ENCODE assay signal across 14 mouse cellular contexts in the genomic region with DNA sequence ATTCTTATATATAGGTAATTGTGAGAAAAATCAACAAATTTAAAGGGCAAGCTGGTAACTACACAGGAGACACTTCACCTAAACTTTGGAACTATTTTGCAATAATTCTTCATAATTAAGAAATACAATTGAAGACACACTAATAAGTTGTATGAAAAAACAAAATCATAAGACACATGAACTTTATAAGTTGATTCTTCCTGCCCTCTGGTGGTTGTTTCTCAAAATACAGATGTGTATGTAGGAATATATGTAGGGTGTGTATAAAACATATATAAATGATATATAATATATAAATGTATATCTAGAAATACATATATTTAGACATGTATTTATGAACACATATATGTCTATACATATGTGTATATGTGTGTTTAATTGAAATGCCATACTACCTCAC. TPM values are rescaled to one million over a fixed set of nuclear protein-coding genes. Genes with fewer than 3 reads are reported as not detected.
A peak's percentile ranks its signal among the peaks of the same experiment; 100 is the strongest.
DNase-seq lines count a peak whose midpoint lies in the region; ATAC-seq and TF ChIP-seq lines count a peak whose summit lies in the region.
"Had no signal": no experiment of that assay in that cellular context is flagged by ENCODE, and none has a peak within 500 bp of the region (broad histone marks: within the 10 kb centered on the region; RNA-seq: fewer than 3 reads in every experiment).

No protein-coding gene starts in this region.

- DNase-seq in forebrain, postnatal 0 days = peak; percentile 52
- peak; percentile 46 for DNase-seq in liver, adult 2 months (ENCODE audit: extremely low read depth, low read depth, low spot score)
- no peak for DNase-seq in liver, embryonic 11.5 days (ENCODE audit: low spot score)
- peak; percentile 30 for DNase-seq in Muller cell, postnatal 12 days (ENCODE audit: inconsistent ontology term)
- DNase-seq in mesoderm, embryonic 11.5 days (ENCODE audit: low read depth, low spot score) = peak; percentile 15
- DNase-seq in heart, adult 11 months = no peak
- DNase-seq: cerebellum, adult 11-12 months had no signal

- no peaks in the 10 kb centered on the region for H3K36me3 ChIP-seq in forebrain, postnatal 0 days (ENCODE audit: insufficient read depth)
- H3K36me3 ChIP-seq in forebrain, embryonic 12.5 days (replicated peaks) = no peaks in the 10 kb centered on the region
- H3K36me3 ChIP-seq in liver, adult 2 months (ENCODE audit: control insufficient read depth, insufficient read depth, low read length) = no peaks in the 10 kb centered on the region
- H3K36me3 ChIP-seq in liver, embryonic 11.5 days (ENCODE audit: control insufficient read depth, insufficient read depth, low read length) = no peaks in the 10 kb centered on the region
- H3K36me3 ChIP-seq: limb, embryonic 13.5 days had no signal

- ATAC-seq in forebrain, postnatal 0 days = no peak
- ATAC-seq in forebrain, embryonic 12.5 days (ENCODE audit: low FRiP score) = no peak
- no peak for ATAC-seq in liver, embryonic 11.5 days (replicated peaks; ENCODE audit: low FRiP score)
- no peak for ATAC-seq in erythroid progenitor cell, adult 5-6 weeks (replicated peaks; ENCODE audit: low FRiP score, poor library complexity, severe bottlenecking)

- no peaks in the 10 kb centered on the region for H3K9me3 ChIP-seq in forebrain, postnatal 0 days (ENCODE audit: low read length)
- no peaks in the 10 kb centered on the region for H3K9me3 ChIP-seq in forebrain, embryonic 12.5 days
- H3K9me3 ChIP-seq in liver, embryonic 11.5 days (ENCODE audit: control insufficient read depth, low read length) = no peaks in the 10 kb centered on the region
- H3K9me3 ChIP-seq: G1E; limb, embryonic 13.5 days had no signal

- H3K79me2 ChIP-seq in liver, adult 2 months (ENCODE audit: control insufficient read depth, insufficient read depth, low read length) = no peaks in the 10 kb centered on the region

- no peak overlapping the region for H3K27ac ChIP-seq in forebrain, postnatal 0 days (ENCODE audit: low read depth, low read length)
- no peak overlapping the region for H3K27ac ChIP-seq in forebrain, embryonic 12.5 days
- H3K27ac ChIP-seq in liver, adult 2 months (replicated peaks; ENCODE audit: insufficient read depth, low read depth, low read length) = no peak overlapping the region
- no peak overlapping the region for H3K27ac ChIP-seq in liver, embryonic 11.5 days (ENCODE audit: low read depth, low read length)
- H3K27ac ChIP-seq: limb, embryonic 13.5 days had no signal

- no peaks in the 10 kb centered on the region for H3K27me3 ChIP-seq in forebrain, postnatal 0 days (ENCODE audit: insufficient read depth, low read length)
- no peaks in the 10 kb centered on the region for H3K27me3 ChIP-seq in forebrain, embryonic 12.5 days
- no peaks in the 10 kb centered on the region for H3K27me3 ChIP-seq in liver, adult 2 months (ENCODE audit: control insufficient read depth, insufficient read depth, low read length)
- no peaks in the 10 kb centered on the region for H3K27me3 ChIP-seq in liver, embryonic 11.5 days (replicated peaks; ENCODE audit: control insufficient read depth, insufficient read depth, low read length)
- H3K27me3 ChIP-seq: limb, embryonic 13.5 days had no signal

- H3K9ac ChIP-seq in forebrain, postnatal 0 days = no peak overlapping the region
- H3K9ac ChIP-seq in forebrain, embryonic 12.5 days = no peak overlapping the region
- no peak overlapping the region for H3K9ac ChIP-seq in liver, adult 2 months (ENCODE audit: low read depth, low read length)
- H3K9ac ChIP-seq in liver, embryonic 11.5 days (ENCODE audit: low read depth, low read length) = no peak overlapping the region
- H3K9ac ChIP-seq: limb, embryonic 13.5 days had no signal

- H3K4me3 ChIP-seq in forebrain, postnatal 0 days (ENCODE audit: low read depth, low read length) = no peak overlapping the region
- H3K4me3 ChIP-seq in forebrain, embryonic 12.5 days (replicated peaks) = no peak overlapping the region
- H3K4me3 ChIP-seq in liver, adult 2 months (ENCODE audit: insufficient read depth, low read depth, low read length) = no peak overlapping the region
- H3K4me3 ChIP-seq in liver, embryonic 11.5 days (ENCODE audit: low read depth, low read length) = no peak overlapping the region
- H3K4me3 ChIP-seq: limb, embryonic 13.5 days; myocyte had no signal

- no peak overlapping the region for H3K4me2 ChIP-seq in forebrain, postnatal 0 days (ENCODE audit: low read depth)
- no peak overlapping the region for H3K4me2 ChIP-seq in forebrain, embryonic 12.5 days
- no peak overlapping the region for H3K4me2 ChIP-seq in liver, embryonic 11.5 days
- H3K4me2 ChIP-seq: limb, embryonic 13.5 days had no signal

- TF ChIP-seq POLR2A in liver, adult 2 months (IDR thresholded peaks at IDR 0.05; ENCODE audit: extremely low read depth, insufficient read depth, low read length) = no peak

- peak; percentile 38 for TF ChIP-seq CTCF in forebrain, postnatal 0 days (IDR thresholded peaks at IDR 0.05; ENCODE audit: low read depth)
- peak; percentile 52; the same call in 1 of the 2 replicates for TF ChIP-seq CTCF in liver, adult 2 months (IDR thresholded peaks at IDR 0.05; ENCODE audit: low read depth, low read length)

- no peaks in the 10 kb centered on the region for H3K4me1 ChIP-seq in forebrain, postnatal 0 days (ENCODE audit: insufficient read depth)
- no peaks in the 10 kb centered on the region for H3K4me1 ChIP-seq in forebrain, embryonic 12.5 days
- peaks cover 8% of the 10 kb centered on the region; the same call in 1 of the 2 replicates for H3K4me1 ChIP-seq in liver, adult 2 months (ENCODE audit: control insufficient read depth, insufficient read depth, low read length)
- H3K4me1 ChIP-seq in liver, embryonic 11.5 days (replicated peaks; ENCODE audit: control insufficient read depth, insufficient read depth, low read length) = no peaks in the 10 kb centered on the region
- H3K4me1 ChIP-seq: limb, embryonic 13.5 days had no signal

RNA-seq across cellular contexts. Expression of a gene that starts 1.9 kb away (rescaled TPM):
- total RNA-seq in forebrain, postnatal 0 days (2014; rRNA removed) = 10.0 and 10.2 TPM in 2 replicates
- polyA plus RNA-seq in forebrain, postnatal 0 days (2015; fragmentation: Nextera tagmentation; extraction: Ambion mirVana) = 31.8 and 34.9 TPM in 2 replicates
- 49.5 and 51.8 TPM in 2 replicates for polyA plus RNA-seq in forebrain, embryonic 12.5 days (2016; fragmentation: Nextera tagmentation; extraction: Ambion mirVana)
- 17.7 and 22.8 TPM in 2 replicates for total RNA-seq in liver, adult 2 months (2014; rRNA removed)
- polyA plus RNA-seq in liver, adult 2 months (2012; rRNA removed) = 9.1 and 11.1 TPM in 2 replicates
- polyA plus RNA-seq in liver, embryonic 11.5 days (2014; fragmentation: Nextera tagmentation; extraction: Ambion mirVana) = 30.1 and 30.7 TPM in 2 replicates
- total RNA-seq in erythroid progenitor cell, adult 5-6 weeks (2015; ENCODE audit: low replicate concordance) = 1.3 and 2.2 TPM in 2 replicates
- total RNA-seq in erythroid progenitor cell, adult 5-6 weeks (2017; ENCODE audit: low replicate concordance) = 0.61 and 0.64 TPM in 2 replicates

RNA-seq across cellular contexts. Expression of a gene that starts 37.0 kb away (rescaled TPM):
- total RNA-seq in forebrain, postnatal 0 days (2014; rRNA removed) = not detected in 2 replicates
- polyA plus RNA-seq in forebrain, postnatal 0 days (2015; fragmentation: Nextera tagmentation; extraction: Ambion mirVana) = not detected in 2 replicates
- polyA plus RNA-seq in forebrain, embryonic 12.5 days (2016; fragmentation: Nextera tagmentation; extraction: Ambion mirVana) = not detected in 2 replicates
- 0.74 TPM in 1 of 2 replicates, not detected in the other for total RNA-seq in liver, adult 2 months (2014; rRNA removed)
- not detected in 2 replicates for polyA plus RNA-seq in liver, adult 2 months (2012; rRNA removed)
- polyA plus RNA-seq in liver, embryonic 11.5 days (2014; fragmentation: Nextera tagmentation; extraction: Ambion mirVana) = not detected in 2 replicates
- not detected in 2 replicates for total RNA-seq in erythroid progenitor cell, adult 5-6 weeks (2015; ENCODE audit: low replicate concordance)
- total RNA-seq in erythroid progenitor cell, adult 5-6 weeks (2017; ENCODE audit: low replicate concordance) = not detected in 2 replicates
- total RNA-seq: G1E; hematopoietic stem cell, adult 5-6 weeks had no signal
- polyA plus RNA-seq: G1E; limb, embryonic 13.5 days; myocyte; small intestine, adult 2 months had no signal

Comparison
In these comparisons a context has a peak if more than half of its experiments do, and no peak if none do; other contexts are left out.
1. DNase-seq: peak in forebrain, postnatal 0 days (single experiment), liver, adult 2 months (single experiment), Muller cell, postnatal 12 days (single experiment) and mesoderm, embryonic 11.5 days (single experiment); none in liver, embryonic 11.5 days (single experiment) and heart, adult 11 months (single experiment).